Mouse (Mus musculus): Measurements from ENCODE around the gene Catsperg1. TPM values are rescaled to one million over a fixed set of nuclear protein-coding genes. Genes with fewer than 3 reads are reported as not detected.
"Not testable (repeated sequence)": the region's sequence is repeated elsewhere in the genome, so short reads cannot be mapped to it uniquely, and the experiment has no call there.

Catsperg1 gene
- total RNA-seq, 2 experiments from 2014 or later, result 0.23 to 0.69 TPM

DNA sequence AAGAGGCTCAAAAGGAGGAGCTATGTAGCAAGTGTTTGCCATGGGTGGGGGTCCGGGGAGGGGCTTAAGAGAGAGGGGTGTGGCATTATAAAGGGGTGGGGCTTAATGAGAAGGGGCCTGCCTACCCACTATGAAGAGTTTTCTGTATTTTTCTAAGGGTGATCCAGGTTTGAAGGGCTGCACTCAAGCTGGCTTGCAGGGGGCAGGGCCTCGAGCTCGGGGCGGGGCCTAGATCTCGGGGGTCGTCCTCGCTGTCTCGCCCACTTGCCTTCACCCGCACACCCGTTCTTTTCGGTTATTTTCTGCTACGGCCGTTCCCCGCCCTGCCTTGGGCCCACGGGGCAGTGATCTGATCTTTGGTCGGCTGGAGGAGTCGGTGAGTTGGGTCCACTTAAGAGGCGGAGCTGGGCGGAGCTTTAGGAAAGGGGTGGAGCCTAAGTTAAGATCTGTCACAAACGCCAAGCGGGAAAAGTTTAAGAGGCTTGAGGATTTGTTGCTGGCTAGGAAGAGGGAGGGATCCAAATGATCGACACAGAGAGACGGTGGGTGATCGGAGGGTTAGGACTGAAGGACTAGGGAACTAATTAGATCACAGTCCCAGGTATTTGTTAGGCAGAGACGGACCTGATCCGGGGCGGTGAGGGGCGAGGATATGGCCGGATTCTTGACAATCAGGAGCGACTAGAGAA is 43.6 kb downstream of the Catsperg1 start, which contains the start of the genes Ggn and Spred3:
Gene Ggn, plus strand, starts transcription at position 145 of the 689 bp plus-strand sequence.
Gene Spred3, minus strand, starts transcription at position 346 of the 689 bp plus-strand sequence.
- peak; percentile 82 to 90 for DNase-seq

- DNase-seq, result peak; percentile 87 to 93
Observed at GRCm38 (mm10) chr7:29169231-29170065, 44.4 kb downstream of the Catsperg1 start.

- DNase-seq, result no peak
Observed at GRCm38 (mm10) chr7:29168791-29169230, 45.0 kb downstream of the Catsperg1 start.

GRCm38 (mm10) chr7:29168121-29168695 is 45.6 kb downstream of the Catsperg1 start:
- DNase-seq, result no peak

- no peak for DNase-seq
Observed at GRCm38 (mm10) chr7:29167656-29168055, 46.2 kb downstream of the Catsperg1 start.

DNA sequence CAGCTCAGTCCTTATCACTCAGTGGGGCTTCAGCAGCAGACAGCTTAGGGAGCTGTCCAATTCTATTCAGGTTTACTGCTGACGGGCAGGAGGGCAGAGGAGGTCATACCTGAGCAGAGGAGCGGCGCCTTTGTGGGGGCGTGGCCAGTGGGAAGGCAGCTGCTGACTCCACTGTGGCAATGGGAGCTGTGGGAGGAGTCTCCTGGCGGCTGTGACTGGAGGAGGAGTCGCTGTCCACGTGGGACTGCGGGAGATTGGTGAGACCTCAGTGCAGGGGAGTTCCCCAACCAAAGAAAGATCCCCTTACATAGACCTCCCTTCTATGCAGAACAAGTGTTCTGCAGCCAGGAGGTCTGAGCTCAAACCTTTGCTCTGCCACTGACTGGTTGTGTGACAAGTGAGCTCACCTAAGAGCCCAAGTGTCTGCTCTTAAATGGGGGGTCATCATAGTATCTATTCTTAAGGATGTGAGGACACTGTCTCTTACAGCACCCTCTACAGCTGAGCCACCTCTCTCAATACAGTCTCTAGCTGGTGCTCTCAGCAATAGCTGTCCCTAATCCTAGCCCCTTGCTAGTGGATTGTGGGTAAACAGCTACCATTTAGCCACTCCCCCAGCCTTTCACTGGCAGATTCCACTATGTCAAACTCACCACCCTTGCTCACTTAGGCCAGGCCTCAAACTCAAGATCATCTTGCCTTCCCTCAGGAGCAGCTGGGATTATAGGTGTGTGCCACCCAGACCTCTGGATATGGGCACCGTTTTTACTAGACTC is 50.9 kb downstream of the Catsperg1 start:
- peak; percentile 34 to 54 for DNase-seq

- no peak for DNase-seq
Observed at GRCm38 (mm10) chr7:29162294-29162693, 51.5 kb downstream of the Catsperg1 start.

DNA sequence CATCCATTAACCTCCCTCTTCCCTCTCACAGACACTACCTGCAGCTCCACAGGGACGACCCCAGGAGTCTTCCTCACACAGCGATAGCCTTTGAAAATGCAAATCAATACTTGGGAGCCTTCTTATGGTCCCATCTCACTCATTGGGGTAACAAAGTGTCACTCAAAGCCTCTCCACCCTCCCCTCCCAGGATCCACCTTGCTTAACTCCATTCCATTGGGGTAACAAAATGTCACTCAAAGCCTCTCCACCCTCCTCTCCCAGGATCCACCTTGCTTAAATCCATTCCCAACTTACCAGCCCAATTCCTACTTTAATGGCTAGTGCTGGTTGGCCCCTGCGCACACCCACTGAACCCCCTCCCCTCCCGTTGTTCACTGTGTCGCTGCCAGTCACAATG is 55.6 kb downstream of the Catsperg1 start:
- no peak for DNase-seq

GRCm38 (mm10) chr7:29155838-29156782 is 57.7 kb downstream of the Catsperg1 start, which contains the start of gene Fam98c:
Gene Fam98c, minus strand, starts transcription at chr7:29156234.
- peak; percentile 87 to 93 for DNase-seq

DNA sequence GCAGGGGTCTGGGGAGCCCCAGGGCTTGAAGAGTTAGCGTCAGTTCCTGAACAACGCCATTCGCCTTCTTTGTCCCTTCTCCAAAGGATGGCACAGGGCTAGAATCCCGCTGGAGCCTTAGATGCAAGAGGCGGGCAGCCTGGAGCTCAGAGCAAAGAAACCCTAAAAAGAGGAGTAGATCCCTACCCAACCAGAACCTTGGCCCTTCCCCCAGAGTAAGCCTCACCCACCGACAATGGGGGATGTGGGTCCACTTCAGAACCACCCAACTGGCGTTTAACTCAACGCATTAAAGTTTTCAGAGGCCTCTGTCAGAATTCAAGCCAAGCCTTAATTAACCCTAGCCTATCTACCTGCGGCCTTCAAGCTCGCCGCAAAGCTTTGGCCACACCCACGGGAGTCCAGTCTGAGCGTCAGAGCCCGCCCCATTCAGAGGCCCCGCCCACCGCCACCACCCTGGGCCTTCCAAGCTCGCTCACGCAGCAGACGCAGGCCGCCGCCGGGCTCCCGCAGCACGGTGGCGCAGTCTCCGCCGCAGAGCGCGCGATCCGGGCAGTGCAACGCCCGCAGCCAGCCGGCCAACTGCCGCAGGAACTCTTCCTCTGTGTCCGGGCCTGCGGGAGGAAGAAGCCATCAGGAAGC is 58.5 kb downstream of the Catsperg1 start:
- DNase-seq, result peak; percentile 93 to 97

DNA sequence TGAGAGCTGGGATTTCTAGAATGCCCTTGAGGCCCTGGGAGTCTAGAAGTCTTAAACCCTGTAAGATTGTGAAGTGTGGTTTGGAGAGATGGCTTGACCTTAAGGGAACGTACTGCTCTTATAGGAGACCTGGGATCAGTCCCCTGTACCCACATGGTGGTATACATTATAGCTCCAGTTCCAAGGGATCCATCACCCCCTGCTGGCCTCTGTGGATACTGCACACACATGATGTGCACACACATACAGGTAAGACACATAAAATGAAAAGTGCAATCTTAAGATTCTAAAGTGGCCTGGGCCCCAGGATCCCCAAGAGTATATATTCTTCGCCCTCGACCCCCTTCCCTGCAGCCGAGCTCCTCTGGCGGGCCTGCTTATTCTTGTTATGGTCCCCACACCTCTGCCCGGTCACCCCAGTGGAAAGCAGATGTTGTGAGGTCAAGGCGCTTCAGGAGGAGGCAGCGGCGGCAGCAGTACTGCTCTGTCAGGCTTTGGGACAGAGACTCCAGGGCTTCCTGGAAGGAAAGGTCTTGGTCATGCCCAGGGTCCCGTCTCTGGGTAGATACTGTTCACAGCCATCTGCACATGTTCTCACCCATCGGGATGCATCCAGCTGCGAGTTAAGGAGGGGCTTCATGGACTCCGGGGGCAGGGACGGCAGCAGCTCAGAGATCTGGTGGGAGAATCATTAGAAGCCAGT is 59.7 kb downstream of the Catsperg1 start:
- DNase-seq, result no peak

- DNase-seq, result no peak
Observed at GRCm38 (mm10) chr7:29151486-29151885, 62.3 kb downstream of the Catsperg1 start.

GRCm38 (mm10) chr7:29148771-29149170 is 65.1 kb downstream of the Catsperg1 start:
- no peak for DNase-seq

DNA sequence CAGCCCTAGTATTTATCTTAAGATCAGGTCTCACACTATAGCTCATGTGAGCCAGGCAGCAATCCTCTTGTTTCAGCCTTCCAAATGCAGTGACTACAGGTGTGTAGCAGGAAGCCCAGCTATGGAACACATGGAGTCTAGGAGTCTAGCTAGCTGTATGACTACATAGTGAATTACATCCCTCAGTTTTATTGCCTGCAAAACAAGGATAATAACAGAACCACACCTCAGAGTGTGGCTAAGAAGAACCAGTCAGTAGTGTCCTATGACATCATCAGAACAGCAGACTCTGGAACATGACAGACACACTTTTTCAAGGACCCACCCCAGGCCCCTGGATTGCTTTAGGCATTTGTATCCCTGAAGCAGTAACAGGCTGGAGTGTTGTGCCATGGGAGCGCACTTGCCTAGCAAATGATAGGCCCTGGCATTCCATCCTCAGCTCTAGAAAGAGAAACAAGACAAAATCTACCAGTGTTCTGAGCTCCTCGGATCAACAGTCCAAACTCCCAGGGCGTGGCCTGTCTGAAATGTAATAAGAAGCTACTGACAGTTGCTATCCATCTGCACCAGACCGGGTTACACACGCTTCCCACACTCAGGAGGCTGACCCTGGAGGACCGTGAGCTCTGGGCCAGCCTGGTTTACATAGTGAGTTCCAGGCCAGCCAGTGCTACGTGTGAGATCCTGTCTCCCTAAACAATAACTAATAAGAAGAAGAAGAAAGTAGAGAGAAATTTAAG is 67.0 kb downstream of the Catsperg1 start:
- no peak for DNase-seq

- peak in 1 of 2 experiments; percentile 23 for DNase-seq
Observed at GRCm38 (mm10) chr7:29144006-29144405, 69.8 kb downstream of the Catsperg1 start.

- no peak for DNase-seq
Observed at GRCm38 (mm10) chr7:29141416-29141815, 72.4 kb downstream of the Catsperg1 start.

DNA sequence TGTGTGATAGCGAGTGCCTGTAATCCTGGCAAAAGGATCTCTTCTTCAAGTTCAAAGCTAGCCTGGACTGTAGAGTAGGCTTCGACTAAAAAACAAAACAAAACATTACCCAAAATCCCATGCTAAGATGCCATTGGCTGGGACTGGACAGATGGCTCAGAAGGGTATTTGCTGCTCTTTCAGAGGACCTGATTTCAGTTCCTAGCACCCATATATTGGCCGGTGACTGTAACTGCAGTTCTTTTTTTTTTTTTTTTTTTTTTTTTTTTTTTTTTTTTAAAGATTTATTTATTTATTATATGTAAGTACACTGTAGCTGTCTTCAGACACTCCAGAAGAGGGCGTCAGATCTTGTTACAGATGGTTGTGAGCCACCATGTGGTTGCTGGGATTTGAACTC is 74.6 kb downstream of the Catsperg1 start:
- not testable (repeated sequence) for DNase-seq

GRCm38 (mm10) chr7:29137429-29137828 is 76.4 kb downstream of the Catsperg1 start:
- peak; percentile 46 to 61 for DNase-seq

Data from adrenal gland, postnatal 36 days (tissue).